Mouse (Mus musculus) MEL (cell line): ENCODE measurements around the gene Atp13a4. TPM values are rescaled to one million over a fixed set of nuclear protein-coding genes. Genes with fewer than 3 reads are reported as not detected.

Experiments
- DNase-seq: peaks from one replicate; pipeline ENCODE4 v3.0.0; 2011; ENCODE audit warnings: low read depth, low spot score
- H3K27ac ChIP-seq: 2 replicates; pipeline ENCODE4 v1.5.1; 2012; ENCODE audit warnings: low read depth, mild to moderate bottlenecking, control low read depth, low read length, moderate library complexity; ENCODE audit not compliant: control insufficient read depth
- H3K27me3 ChIP-seq, 2 experiments: fragments of 150-350 bp in 1 of 2; sonication (generic) in 1 of 2; 2 replicates each; pipeline ENCODE4 v1.6.1; 2012; ENCODE audit warnings: low read length in 2 of 2, mild to moderate bottlenecking in 2 of 2, improper control_type of control experiment in 1 of 2, moderate library complexity in 1 of 2; ENCODE audit not compliant: insufficient read depth in 2 of 2, control insufficient read depth in 1 of 2
- H3K36me3 ChIP-seq, 2 experiments: 2 replicates each; pipeline ENCODE4 v1.6.1; 2012 to 2014; ENCODE audit warnings: low read length in 2 of 2, improper control_type of control experiment in 1 of 2, inconsistent platforms in 1 of 2, mild to moderate bottlenecking in 1 of 2; ENCODE audit not compliant: insufficient read depth in 2 of 2, control insufficient read depth in 1 of 2
- H3K4me1 ChIP-seq, 2 experiments: fragments of 150-350 bp in 1 of 2; sonication (generic) in 1 of 2; 2 replicates each; pipeline ENCODE4 v1.6.1; 2012; ENCODE audit warnings: low read length in 2 of 2, improper control_type of control experiment in 1 of 2, mild to moderate bottlenecking in 1 of 2; ENCODE audit not compliant: insufficient read depth in 2 of 2, control insufficient read depth in 1 of 2
- H3K4me3 ChIP-seq, 2 experiments: fragments of 150-350 bp in 1 of 2; sonication (generic) in 1 of 2; 2 replicates each; pipeline ENCODE4 v1.5.1; 2012; ENCODE audit warnings: low read depth in 2 of 2, low read length in 2 of 2, mild to moderate bottlenecking in 2 of 2, moderate library complexity in 2 of 2, control low read depth in 1 of 2, improper control_type of control experiment in 1 of 2; ENCODE audit not compliant: control insufficient read depth in 1 of 2, insufficient read depth in 1 of 2
- H3K79me2 ChIP-seq: 2 replicates; pipeline ENCODE4 v1.6.1; 2012; ENCODE audit warnings: mild to moderate bottlenecking, low read length, moderate library complexity; ENCODE audit not compliant: control insufficient read depth, poor library complexity, insufficient read depth
- H3K9ac ChIP-seq: 2 replicates; pipeline ENCODE4 v1.6.1; 2012; ENCODE audit warnings: low read depth, mild to moderate bottlenecking, control low read depth, low read length, moderate library complexity; ENCODE audit not compliant: control insufficient read depth, poor library complexity, severe bottlenecking
- H3K9me3 ChIP-seq: fragments of 150-350 bp; sonication (generic); replicated peaks from 2 replicates; pipeline ENCODE4 v1.6.1; 2012; ENCODE audit warnings: mild to moderate bottlenecking, low read length, improper control_type of control experiment, moderate library complexity; ENCODE audit not compliant: insufficient read depth
- CHD1 ChIP-seq: IDR thresholded peaks from 2 replicates; pipeline ENCODE4 v1.6.1; 2012; ENCODE audit warnings: low read depth, mild to moderate bottlenecking, inconsistent platforms, low read length, improper control_type of control experiment
- CHD2 ChIP-seq: IDR thresholded peaks from 2 replicates; pipeline ENCODE4 v1.6.1; 2011; ENCODE audit warnings: low read length, improper control_type of control experiment
- CTCF ChIP-seq, 3 experiments: IDR thresholded peaks in 2 of 3; conservative IDR thresholded peaks in 1 of 3; 2 replicates each; pipeline ENCODE4 v1.5.1; 2011 to 2012; ENCODE audit warnings: low read length in 3 of 3, low read depth in 2 of 3, mild to moderate bottlenecking in 2 of 3, improper control_type of control experiment in 1 of 3, inconsistent platforms in 1 of 3, mixed read lengths in 1 of 3, moderate library complexity in 1 of 3; ENCODE audit not compliant: control insufficient read depth in 1 of 3, insufficient read depth in 1 of 3, poor library complexity in 1 of 3, severe bottlenecking in 1 of 3
- ELF1 ChIP-seq: IDR thresholded peaks from 2 replicates; pipeline ENCODE4 v1.6.1; 2014; ENCODE audit warnings: low read depth, mild to moderate bottlenecking, inconsistent platforms, low read length, improper control_type of control experiment, moderate library complexity
- EP300 ChIP-seq, 2 experiments: IDR thresholded peaks; 2 replicates each; pipeline ENCODE4 v1.6.1; 2011; ENCODE audit warnings: improper control_type of control experiment in 2 of 2, low read length in 2 of 2, low read depth in 1 of 2, mild to moderate bottlenecking in 1 of 2
- GABPA ChIP-seq: IDR thresholded peaks from 2 replicates; pipeline ENCODE4 v1.6.1; 2012; ENCODE audit warnings: low read depth, mild to moderate bottlenecking, inconsistent platforms, low read length, improper control_type of control experiment, moderate library complexity
- GATA1 ChIP-seq: IDR thresholded peaks from 2 replicates; pipeline ENCODE4 v1.6.1; 2011; ENCODE audit warnings: low read depth, low read length, improper control_type of control experiment
- HCFC1 ChIP-seq: IDR thresholded peaks from 2 replicates; pipeline ENCODE4 v1.6.1; 2012; ENCODE audit warnings: low read depth, mild to moderate bottlenecking, inconsistent platforms, low read length, improper control_type of control experiment, moderate library complexity
- JUND ChIP-seq: IDR thresholded peaks from 2 replicates; pipeline ENCODE4 v1.6.1; 2011; ENCODE audit warnings: low read depth, mild to moderate bottlenecking, improper control_type of control experiment, low read length
- KAT2A ChIP-seq: conservative IDR thresholded peaks from 2 replicates; pipeline ENCODE4 v1.6.1; 2012; ENCODE audit warnings: low read depth, low read length, improper control_type of control experiment, inconsistent platforms
- MAFK ChIP-seq: IDR thresholded peaks from 2 replicates; pipeline ENCODE4 v1.6.1; 2011; ENCODE audit warnings: low read depth, mild to moderate bottlenecking, low read length, improper control_type of control experiment, borderline replicate concordance
- MAX ChIP-seq: IDR thresholded peaks from 2 replicates; pipeline ENCODE4 v1.6.1; 2011; ENCODE audit warnings: low read length, improper control_type of control experiment
- MXI1 ChIP-seq: IDR thresholded peaks from 2 replicates; pipeline ENCODE4 v1.6.1; 2011; ENCODE audit warnings: mild to moderate bottlenecking, low read depth, low read length, improper control_type of control experiment
- MYC ChIP-seq: IDR thresholded peaks from 2 replicates; pipeline ENCODE4 v1.6.1; 2011; ENCODE audit warnings: low read depth, mild to moderate bottlenecking, low read length, improper control_type of control experiment, moderate library complexity
- NELFE ChIP-seq: IDR thresholded peaks from 2 replicates; pipeline ENCODE4 v1.6.1; 2011; ENCODE audit warnings: low read depth, low read length, improper control_type of control experiment
- NRF1 ChIP-seq: IDR thresholded peaks from 2 replicates; pipeline ENCODE4 v1.6.1; 2014; ENCODE audit warnings: low read depth, mild to moderate bottlenecking, inconsistent platforms, low read length, improper control_type of control experiment, moderate library complexity; ENCODE audit not compliant: poor library complexity, insufficient read depth, severe bottlenecking
- POLR2A ChIP-seq, 2 experiments: IDR thresholded peaks; 2 replicates each; pipeline ENCODE4 v1.6.1; 2011 to 2012; ENCODE audit warnings: low read length in 2 of 2, mild to moderate bottlenecking in 2 of 2, control low read depth in 1 of 2, improper control_type of control experiment in 1 of 2, low read depth in 1 of 2, moderate library complexity in 1 of 2; ENCODE audit not compliant: control insufficient read depth in 1 of 2, insufficient read depth in 1 of 2, poor library complexity in 1 of 2
- POLR2AphosphoS2 ChIP-seq: IDR thresholded peaks from 2 replicates; pipeline ENCODE4 v1.6.1; 2011; ENCODE audit warnings: low read length, improper control_type of control experiment
- POLR2AphosphoS5 ChIP-seq: IDR thresholded peaks from 2 replicates; pipeline ENCODE4 v1.6.1; 2012; ENCODE audit warnings: low read depth, borderline replicate concordance, mild to moderate bottlenecking, inconsistent platforms, low read length, moderate library complexity, mixed read lengths
- SIN3A ChIP-seq: IDR thresholded peaks from 2 replicates; pipeline ENCODE4 v1.6.1; 2012; ENCODE audit warnings: low read length, improper control_type of control experiment, inconsistent platforms
- TAL1 ChIP-seq: IDR thresholded peaks from 2 replicates; pipeline ENCODE4 v1.6.1; 2012; ENCODE audit warnings: mild to moderate bottlenecking, inconsistent platforms, low read length, moderate library complexity, mixed read lengths
- TBP ChIP-seq: IDR thresholded peaks from 2 replicates; pipeline ENCODE4 v1.8.0; 2011; ENCODE audit warnings: low read depth, low read length, improper control_type of control experiment
- UBTF ChIP-seq: IDR thresholded peaks from 2 replicates; pipeline ENCODE4 v1.6.1; 2012; ENCODE audit warnings: low read depth, mild to moderate bottlenecking, inconsistent platforms, low read length, improper control_type of control experiment, moderate library complexity, borderline replicate concordance; ENCODE audit not compliant: insufficient read depth
- USF1 ChIP-seq: IDR thresholded peaks from 2 replicates; pipeline ENCODE4 v1.6.1; 2014; ENCODE audit warnings: low read depth, mild to moderate bottlenecking, inconsistent platforms, low read length, improper control_type of control experiment, moderate library complexity
- USF2 ChIP-seq, 2 experiments: IDR thresholded peaks; 2 replicates each; pipeline ENCODE4 v1.6.1; 2011 to 2012; ENCODE audit warnings: improper control_type of control experiment in 2 of 2, low read length in 2 of 2, borderline replicate concordance in 1 of 2, inconsistent platforms in 1 of 2, low read depth in 1 of 2, mild to moderate bottlenecking in 1 of 2; ENCODE audit not compliant: insufficient read depth in 1 of 2
- ZC3H11A ChIP-seq: IDR thresholded peaks from 2 replicates; pipeline ENCODE4 v1.6.1; 2012; ENCODE audit warnings: low read depth, mild to moderate bottlenecking, inconsistent platforms, low read length, improper control_type of control experiment
- ZKSCAN1 ChIP-seq: IDR thresholded peaks from 2 replicates; pipeline ENCODE4 v1.6.1; 2012; ENCODE audit warnings: low read depth, mild to moderate bottlenecking, inconsistent platforms, low read length, improper control_type of control experiment, moderate library complexity
- ZMIZ1 ChIP-seq: IDR thresholded peaks from 2 replicates; pipeline ENCODE4 v1.6.1; 2012; ENCODE audit warnings: low read depth, mild to moderate bottlenecking, inconsistent platforms, low read length, improper control_type of control experiment, moderate library complexity
- ZNF384 ChIP-seq: IDR thresholded peaks from 2 replicates; pipeline ENCODE4 v1.6.1; 2012; ENCODE audit warnings: low read depth, mild to moderate bottlenecking, inconsistent platforms, low read length, improper control_type of control experiment
- polyA plus RNA-seq, 2 experiments: library from polyadenylated mRNA; stranded (reverse) in 1 of 2; unstranded in 1 of 2; fragments of >175 nt in 1 of 2; fragments of >200 nt in 1 of 2; gene quantifications; 2 replicates each; pipeline versions ENCODE4 v1.2.1 to v1.2.4; 2012; ENCODE audit warnings: low replicate concordance in 2 of 2, low read depth in 1 of 2; ENCODE audit not compliant: insufficient read length in 2 of 2, insufficient read depth in 1 of 2, missing spikeins in 1 of 2
- total RNA-seq: library from RNA; depleted of rRNA; stranded (reverse); fragments of 300-350 nt; gene quantifications from 2 replicates; pipeline ENCODE4 v1.2.3, GENCODE M21; 2012

Gene Atp13a4
- total and polyA plus RNA-seq, 3 experiments = not detected

DNA sequence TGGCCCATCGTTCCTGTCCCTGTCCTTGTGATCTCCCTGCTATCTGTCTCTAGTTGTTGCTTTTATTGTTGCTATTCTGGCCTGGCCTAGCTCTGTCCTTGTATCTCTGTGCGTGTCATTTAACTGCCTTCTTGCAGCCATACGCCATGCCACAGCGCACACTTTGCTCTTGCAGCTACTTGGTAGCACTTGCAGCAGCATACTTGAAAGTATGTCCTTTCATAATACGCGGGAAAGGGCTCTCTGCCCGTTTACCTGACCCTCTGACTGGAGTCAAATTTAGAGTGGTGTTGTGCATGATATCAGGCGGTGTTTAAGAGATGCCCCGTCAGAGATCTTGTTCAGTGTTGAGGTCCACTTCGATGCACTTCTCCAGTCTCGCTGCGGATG lies 35.1 kb upstream of the Atp13a4 start:
- Histone ChIP-seq H3K36me3 (peaks cover 0 to 12% of the 10 kb centered on the region in 2 experiments; a peak in 2 of 4 replicates), H3K79me2 (peaks cover 18% of the 10 kb centered on the region), H3K9me3 (no peaks in the 10 kb centered on the region), H3K9ac (peak overlapping the region; percentile 92), H3K4me3 (peak overlapping the region; percentile 81 to 82)
- peak; percentile 57 for DNase-seq
- TF ChIP-seq TBP = no peak
- no peak for TF ChIP-seq ELF1
- no peak for TF ChIP-seq GABPA
- TF ChIP-seq NRF1 = no peak
- TF ChIP-seq SIN3A = no peak
- peak; percentile 3; the same call in 1 of the 2 replicates for TF ChIP-seq MAX
- TF ChIP-seq, all 39 proteins: peak for 1
- Histone ChIP-seq H3K4me1 (peaks cover 2 to 3% of the 10 kb centered on the region in 2 experiments; a peak in 3 of 4 replicates), H3K27me3 (no peaks in the 10 kb centered on the region; a peak in 2 of 4 replicates), H3K27ac (no peak overlapping the region)

- Histone ChIP-seq H3K36me3 (peaks cover 0 to 12% of the 10 kb centered on the region in 2 experiments; a peak in 2 of 4 replicates), H3K9me3 (no peaks in the 10 kb centered on the region), H3K79me2 (peaks cover 18% of the 10 kb centered on the region), H3K9ac (peak within 1 kb of the TSS; percentile 92), H3K4me3 (peak within 1 kb of the TSS; percentile 81 to 82), H3K27me3 (no peaks in the 10 kb centered on the region; a peak in 2 of 4 replicates), H3K27ac (no peak within 1 kb of the TSS; the same call in 1 of the 2 replicates), H3K4me1 (peaks cover 2 to 3% of the 10 kb centered on the region in 2 experiments; a peak in 3 of 4 replicates)
- peak; percentile 96 for DNase-seq
- TF ChIP-seq SIN3A (peak; percentile 95), EP300 (IDR thresholded peaks at IDR 0.05; ENCODE audit: low read depth in 1 of 2, low read length in 2 of 2) (no peak), POLR2AphosphoS5 (no peak), UBTF (no peak), GABPA (no peak), MXI1 (peak; percentile 89), CHD1 (no peak), HCFC1 (peak; percentile 98), GATA1 (no peak), USF1 (peak; percentile 37; the same call in 1 of the 2 replicates), POLR2A (IDR thresholded peaks at IDR 0.05; ENCODE audit: control insufficient read depth in 1 of 2, insufficient read depth in 1 of 2, low read depth in 1 of 2, low read length in 2 of 2, poor library complexity in 1 of 2) (peak; percentile 65 to 76; a peak in 3 of 4 replicates), TAL1 (no peak), ZC3H11A (no peak), ZMIZ1 (no peak), NRF1 (peak; percentile 98), ZKSCAN1 (no peak), MYC (0 out of 2 replicates have a peak, but pooled peaks have one; percentile 40), JUND (no peak), CTCF (IDR thresholded peaks at IDR 0.05 in 2 of 3, conservative IDR thresholded peaks at IDR 0.05 in 1 of 3; ENCODE audit: control insufficient read depth in 1 of 3, insufficient read depth in 1 of 3, low read depth in 2 of 3, low read length in 3 of 3, poor library complexity in 1 of 3, severe bottlenecking in 1 of 3) (0 out of 6 replicates have a peak, but pooled peaks of 1 of the 3 experiments have one; percentile 0), POLR2AphosphoS2 (no peak), USF2 (IDR thresholded peaks at IDR 0.05; ENCODE audit: borderline replicate concordance in 1 of 2, insufficient read depth in 1 of 2, low read depth in 1 of 2, low read length in 2 of 2) (no peak), MAFK (no peak), KAT2A (peak; percentile 90), CHD2 (no peak), NELFE (peak; percentile 71), ZNF384 (no peak)
Observed at GRCm38 (mm10) chr16:29579167-29579786, 34.6 kb upstream of the Atp13a4 start, which contains the start of gene Opa1. Opa1 (plus strand) TSS chr16:29579334.
